1 mouse cellular context compared by ENCODE assay signal in the genomic region with DNA sequence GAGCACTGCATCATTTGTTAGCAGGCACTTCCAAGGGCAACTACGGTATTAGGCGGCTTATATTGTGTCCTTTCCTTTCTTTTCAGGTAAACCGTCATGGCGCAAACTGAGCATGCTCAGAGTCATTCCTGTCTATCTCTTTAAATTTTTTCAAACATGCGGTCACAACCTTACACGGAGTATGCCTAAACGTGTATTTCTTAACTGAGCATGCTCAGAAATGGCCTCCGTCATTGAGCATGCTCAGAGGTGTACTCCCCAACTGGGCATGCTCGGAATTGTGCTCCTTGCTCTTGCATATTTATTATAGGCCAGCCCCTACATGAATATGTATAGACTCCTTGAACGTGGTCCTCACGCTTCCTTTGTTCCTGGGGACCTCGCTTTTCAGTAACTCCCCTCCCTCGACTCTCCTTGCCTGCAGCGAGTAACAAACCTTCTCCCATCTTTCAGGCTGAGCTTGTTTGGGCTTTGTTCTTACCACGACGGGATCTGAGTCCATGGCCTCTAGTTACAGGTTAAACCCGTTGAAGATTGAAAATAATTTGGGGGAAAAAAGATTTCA.
TF ChIP-seq lines count a peak whose summit lies in the region.

No protein-coding gene starts in this region.

TF ChIP-seq in MEL, 35 proteins besides CTCF, POLR2A, EP300 and RAD21 (continued from another document):
- peak; percentile 91; the same call in 1 of the 2 replicates for TF ChIP-seq ZMIZ1 (IDR thresholded peaks at IDR 0.05; ENCODE audit: low read depth, low read length)
- TF ChIP-seq USF2 (IDR thresholded peaks at IDR 0.05; ENCODE audit: borderline replicate concordance in 1 of 2, insufficient read depth in 1 of 2, low read depth in 1 of 2, low read length in 2 of 2), result no peak
- TF ChIP-seq USF1 (IDR thresholded peaks at IDR 0.05; ENCODE audit: low read depth, low read length), result no peak
- TF ChIP-seq POLR2AphosphoS2 (IDR thresholded peaks at IDR 0.05; ENCODE audit: low read length), result no peak
- TF ChIP-seq GABPA (IDR thresholded peaks at IDR 0.05; ENCODE audit: low read depth, low read length), result no peak
- TF ChIP-seq MAX (IDR thresholded peaks at IDR 0.05; ENCODE audit: low read length), result peak; percentile 93
- TF ChIP-seq POLR2AphosphoS5 (IDR thresholded peaks at IDR 0.05; ENCODE audit: borderline replicate concordance, low read depth, low read length), result no peak; the same call in 1 of the 2 replicates
- TF ChIP-seq TBP (IDR thresholded peaks at IDR 0.05; ENCODE audit: low read depth, low read length), result peak; percentile 81
- no peak for TF ChIP-seq UBTF (IDR thresholded peaks at IDR 0.05; ENCODE audit: borderline replicate concordance, insufficient read depth, low read depth, low read length)
- no peak for TF ChIP-seq BHLHE40 (IDR thresholded peaks at IDR 0.05; ENCODE audit: borderline replicate concordance, low read depth, low read length)
- TF ChIP-seq TCF12 (IDR thresholded peaks at IDR 0.05; ENCODE audit: low read depth, low read length), result peak; percentile 31
- peak; percentile 73 for TF ChIP-seq NELFE (IDR thresholded peaks at IDR 0.05; ENCODE audit: low read depth, low read length)
- peak; percentile 90 for TF ChIP-seq SIN3A (IDR thresholded peaks at IDR 0.05; ENCODE audit: low read length)
TF ChIP-seq in MEL: peak in this region for 19.
